Mouse (Mus musculus) hindbrain, embryonic 15.5 days (tissue): ENCODE measurements around the gene Anks1b. TPM values are rescaled to one million over a fixed set of nuclear protein-coding genes. Genes with fewer than 3 reads are reported as not detected.

ENCODE experiments used
- polyA plus RNA-seq: library from polyadenylated mRNA; unstranded; fragments of >200 nt; fragmentation: Nextera tagmentation; extraction: Ambion mirVana; gene quantifications from 2 replicates; pipeline ENCODE4 v1.2.1, GENCODE M21; 2015

The Anks1b gene
- polyA plus RNA-seq, 1 experiment from 2014 or later, result 85.2 TPM

Other genes with a start within 250 kb of the Anks1b start
- 7.5 and 8.5 TPM in 2 replicates for gene Scyl2, start 187.2 kb upstream of the Anks1b start, polyA plus RNA-seq
- 46.5 and 51.6 TPM in 2 replicates for gene Actr6, start 141.2 kb upstream of the Anks1b start, polyA plus RNA-seq
- 27.0 and 31.1 TPM in 2 replicates for gene Uhrf1bp1l, start 128.5 kb upstream of the Anks1b start, polyA plus RNA-seq